Mouse (Mus musculus) lung, postnatal 0 days (tissue): Measurements from ENCODE around the gene Efnb1. TPM values are rescaled to one million over a fixed set of nuclear protein-coding genes. Genes with fewer than 3 reads are reported as not detected.

ENCODE experiments used
- ATAC-seq: fragments of 200-750 bp; cut with Nextera tagmentation; 2 replicates; pipeline ENCODE4 v1.8.0; 2017; ENCODE audit warnings: moderate library complexity
- DNase-seq: peaks from one replicate; pipeline ENCODE4 v3.0.0-alpha.2; 2016; ENCODE audit warnings: low spot score
- H3K27ac ChIP-seq: fragments of 300-500 bp; sonication (generic); 2 replicates; pipeline ENCODE4 v1.5.1; 2014; ENCODE audit warnings: antibody characterized with exemption, mild to moderate bottlenecking, low read length, mixed read lengths
- H3K27me3 ChIP-seq: fragments of 300-500 bp; sonication (generic); replicated peaks from 2 replicates; pipeline ENCODE4 v1.6.1; 2014; ENCODE audit warnings: low read length, mixed read lengths; ENCODE audit not compliant: insufficient read depth
- H3K36me3 ChIP-seq: fragments of 300-500 bp; sonication (generic); 2 replicates; pipeline ENCODE4 v1.6.1; 2014; ENCODE audit warnings: low read length, mixed read lengths; ENCODE audit not compliant: insufficient read depth
- H3K4me1 ChIP-seq: fragments of 300-500 bp; sonication (generic); 2 replicates; pipeline ENCODE4 v1.6.1; 2014; ENCODE audit warnings: antibody characterized with exemption, low read depth, low read length, mixed read lengths; ENCODE audit not compliant: insufficient read depth
- H3K4me2 ChIP-seq: fragments of 300-500 bp; sonication (generic); replicated peaks from 2 replicates; pipeline ENCODE4 v1.6.1; 2014; ENCODE audit warnings: low read depth, mild to moderate bottlenecking, low read length, moderate library complexity, mixed read lengths
- H3K4me3 ChIP-seq: fragments of 300-500 bp; sonication (generic); 2 replicates; pipeline ENCODE4 v1.5.1; 2014; ENCODE audit warnings: low read depth, low read length
- H3K9ac ChIP-seq: fragments of 300-500 bp; sonication (generic); replicated peaks from 2 replicates; pipeline ENCODE4 v1.6.1; 2014; ENCODE audit warnings: low read depth, mild to moderate bottlenecking
- H3K9me3 ChIP-seq: fragments of 300-500 bp; sonication (generic); 2 replicates; pipeline ENCODE4 v1.6.1; 2016; ENCODE audit warnings: low read length, mixed read lengths
- CTCF ChIP-seq: IDR thresholded peaks from 2 replicates; pipeline ENCODE4 v1.5.1; 2016; ENCODE audit warnings: antibody characterized with exemption, mild to moderate bottlenecking
- EP300 ChIP-seq: IDR thresholded peaks from 2 replicates; pipeline ENCODE4 v1.6.1; 2016; ENCODE audit warnings: antibody characterized with exemption, mild to moderate bottlenecking, control low read depth
- WGBS: fragments of 180-500 bp; shearing (Covaris S2); extraction: QIAGEN DNeasy Blood & Tissue Kit; methylation state at CpG from one replicate; pipeline ENCODE4 v1.1.7; 2014; 5-methylcytosine and 5-hydroxymethylcytosine counted together
- polyA plus RNA-seq: library from polyadenylated mRNA; unstranded; fragments of >200 nt; fragmentation: Nextera tagmentation; extraction: Ambion mirVana; gene quantifications from 2 replicates; pipeline ENCODE4 v1.2.1, GENCODE M21; 2015

Efnb1 gene
- polyA plus RNA-seq, 1 experiment from 2014 or later = 45.6 TPM

DNA sequence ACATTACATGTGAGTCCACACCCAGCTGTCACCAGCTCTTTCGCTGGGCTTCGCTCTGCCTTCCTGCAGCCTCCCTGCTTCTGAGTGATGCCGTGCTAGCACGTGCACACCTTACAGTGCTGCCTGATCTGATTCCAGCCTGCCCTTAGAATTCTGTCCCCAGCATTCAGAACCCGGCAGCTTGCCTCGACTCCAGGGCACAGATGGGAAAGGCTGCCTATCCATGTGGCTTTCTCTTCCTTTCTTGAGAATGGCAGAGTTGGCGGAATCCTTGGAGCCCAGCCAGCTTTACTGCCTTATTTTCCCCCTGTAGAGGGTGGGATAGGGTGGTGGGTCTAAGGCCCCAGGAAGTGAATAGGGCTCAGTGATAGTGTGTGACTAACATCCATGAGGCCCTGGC is 9.6 kb downstream of the Efnb1 start:
- 88% methylated on average over 7 of the region's 7 CpGs for WGBS
- DNase-seq (no peak), ATAC-seq (no peak)
- no peak overlapping the region for H3K27ac ChIP-seq
- no peaks in the 10 kb centered on the region for H3K36me3 ChIP-seq
- no peaks in the 10 kb centered on the region for H3K9me3 ChIP-seq
- H3K4me1 ChIP-seq = no peaks in the 10 kb centered on the region; the same call in 1 of the 2 replicates
- no peak overlapping the region for H3K9ac ChIP-seq
- no peaks in the 10 kb centered on the region for H3K27me3 ChIP-seq
- no peak overlapping the region for H3K4me2 ChIP-seq
- TF ChIP-seq EP300 (no peak), CTCF (no peak)
- H3K4me3 ChIP-seq = no peak overlapping the region

DNA sequence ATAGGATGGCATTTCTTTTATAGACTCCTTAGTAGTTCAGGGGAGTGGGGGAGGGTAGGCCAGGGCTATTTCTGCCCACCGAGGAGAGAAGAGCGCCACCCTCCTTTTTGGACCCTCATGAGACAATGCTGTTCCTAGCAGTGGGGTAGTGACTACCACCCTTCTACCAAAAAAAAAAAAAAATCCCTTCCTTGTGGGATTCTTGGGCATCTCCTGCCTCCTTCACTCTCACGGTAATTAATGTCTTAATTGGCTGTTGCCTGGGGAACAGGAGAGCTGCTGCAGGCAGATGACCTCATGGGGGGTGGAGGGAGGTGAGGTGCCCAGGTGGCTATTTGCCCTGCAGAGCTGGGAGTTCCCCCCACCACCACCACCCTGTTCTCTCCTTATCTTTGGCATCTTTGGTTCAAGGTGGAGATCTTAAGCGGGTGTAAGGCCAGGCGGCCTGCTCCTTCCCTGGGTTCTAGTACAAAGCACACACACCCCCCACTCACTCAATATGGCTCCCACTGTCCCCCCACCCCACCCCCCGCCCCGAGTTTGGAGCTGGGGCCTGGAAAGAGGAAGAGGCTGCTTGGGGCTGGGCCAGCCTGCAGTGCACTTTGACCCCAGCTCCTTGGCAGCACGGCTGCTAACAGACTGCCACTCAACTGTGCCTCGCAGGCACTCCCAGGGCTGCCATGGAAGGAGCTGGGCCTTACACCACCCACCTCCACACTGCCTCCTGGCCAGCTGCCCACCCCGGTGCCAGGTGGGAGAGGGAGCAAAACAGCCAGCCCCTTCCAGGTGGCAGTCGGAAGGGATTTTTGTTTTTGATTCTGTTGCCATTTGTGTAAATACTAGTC is 12.4 kb downstream of the Efnb1 start:
- H3K4me2 ChIP-seq = no peak overlapping the region
- no peaks in the 10 kb centered on the region for H3K27me3 ChIP-seq
- TF ChIP-seq EP300 = no peak
- TF ChIP-seq CTCF = no peak
- WGBS = 51% methylated on average over 9 of the region's 11 CpGs
- H3K4me3 ChIP-seq = no peak overlapping the region
- no peak for DNase-seq
- no peaks in the 10 kb centered on the region for H3K36me3 ChIP-seq
- H3K9ac ChIP-seq = no peak overlapping the region
- H3K27ac ChIP-seq = no peak overlapping the region
- no peaks in the 10 kb centered on the region for H3K9me3 ChIP-seq
- H3K4me1 ChIP-seq = no peaks in the 10 kb centered on the region
- ATAC-seq = no peak

DNA sequence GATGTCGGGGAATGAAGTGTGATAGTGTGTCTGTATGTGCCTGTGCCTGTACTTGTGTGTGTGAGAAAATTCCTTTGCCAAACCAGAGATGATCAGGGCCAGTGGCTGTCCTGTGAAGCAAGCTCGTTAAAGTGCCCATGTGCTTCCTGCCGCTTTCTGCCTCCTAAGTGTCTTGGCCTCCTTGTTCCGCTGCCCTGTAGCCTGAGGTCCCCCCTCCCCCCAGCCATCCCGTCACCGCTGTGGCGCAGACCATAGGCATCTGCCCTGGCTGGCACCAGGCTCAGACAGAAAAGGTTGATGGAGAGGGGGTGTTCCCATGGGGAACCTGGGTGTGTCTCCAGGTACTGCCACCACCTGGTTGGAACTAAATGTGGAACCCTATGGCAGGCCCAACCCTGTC is 13.1 kb downstream of the Efnb1 start:
- H3K4me3 ChIP-seq = no peak overlapping the region
- WGBS = 59% methylated on average over 7 of the region's 7 CpGs
- H3K9me3 ChIP-seq = no peaks in the 10 kb centered on the region
- peak; percentile 15 for DNase-seq
- H3K36me3 ChIP-seq = no peaks in the 10 kb centered on the region
- peak overlapping the region; percentile 32; the same call in 1 of the 2 replicates for H3K27ac ChIP-seq
- TF ChIP-seq CTCF (no peak; the same call in 1 of the 2 replicates), EP300 (no peak)
- H3K4me1 ChIP-seq = no peaks in the 10 kb centered on the region
- no peak overlapping the region for H3K4me2 ChIP-seq
- H3K9ac ChIP-seq = no peak overlapping the region
- ATAC-seq = peak; percentile 39
- H3K27me3 ChIP-seq = no peaks in the 10 kb centered on the region

DNA sequence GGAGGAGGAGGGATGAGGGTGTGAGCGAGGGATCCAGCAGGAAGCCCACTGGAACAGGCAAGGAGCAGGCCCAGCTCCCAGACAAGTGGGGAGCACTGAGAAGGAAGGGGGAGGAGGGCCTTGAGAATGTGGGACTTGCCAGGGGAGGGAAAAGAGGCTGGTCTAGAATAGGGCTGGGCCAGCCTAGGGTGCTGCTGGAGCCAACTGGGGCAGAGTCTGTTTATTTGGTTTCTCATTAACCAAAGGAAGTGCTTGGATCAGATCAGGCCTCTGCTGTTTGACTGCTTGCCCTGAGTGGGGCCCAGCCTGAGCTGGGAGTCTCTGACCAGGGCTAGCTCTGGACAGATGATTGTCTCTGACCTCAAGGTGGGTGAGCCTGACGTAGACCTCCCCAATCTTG is 14.0 kb downstream of the Efnb1 start:
- no peaks in the 10 kb centered on the region for H3K9me3 ChIP-seq
- H3K4me3 ChIP-seq = no peak overlapping the region
- peak; percentile 83 for ATAC-seq
- H3K4me2 ChIP-seq = no peak overlapping the region
- DNase-seq = peak; percentile 79
- H3K9ac ChIP-seq = no peak overlapping the region
- H3K4me1 ChIP-seq = no peaks in the 10 kb centered on the region
- H3K36me3 ChIP-seq = no peaks in the 10 kb centered on the region
- WGBS = 28% methylated on average over 2 of the region's 2 CpGs
- peak overlapping the region; percentile 43 for H3K27ac ChIP-seq
- no peaks in the 10 kb centered on the region for H3K27me3 ChIP-seq
- TF ChIP-seq EP300 (no peak), CTCF (no peak)

DNA sequence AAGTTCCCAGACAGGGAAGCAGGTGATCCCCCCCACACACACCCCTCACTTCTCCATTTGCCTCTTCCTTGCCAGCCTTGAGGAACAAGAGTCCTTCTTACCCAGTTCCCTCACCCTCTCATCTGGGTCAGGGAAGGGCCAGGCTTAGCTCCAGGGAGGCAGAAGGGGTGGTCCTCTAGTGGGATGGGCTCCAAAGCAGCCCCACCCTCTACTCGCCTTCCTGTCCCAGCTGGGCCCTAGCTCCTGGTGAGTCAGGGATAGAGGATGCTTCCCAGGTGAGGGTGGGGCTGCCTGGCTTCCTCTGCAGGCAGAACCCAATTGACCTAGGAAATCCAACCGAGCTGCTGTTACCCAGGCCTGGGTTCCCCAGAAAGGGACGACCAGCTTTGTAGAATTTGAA is 14.8 kb downstream of the Efnb1 start:
- 0 out of 2 replicates have a peak overlapping the region, but pooled peaks have one; percentile 43 for H3K27ac ChIP-seq
- TF ChIP-seq CTCF (no peak), EP300 (no peak)
- no peaks in the 10 kb centered on the region for H3K27me3 ChIP-seq
- no peak for ATAC-seq
- DNase-seq = no peak
- no peak overlapping the region for H3K9ac ChIP-seq
- no peaks in the 10 kb centered on the region for H3K4me1 ChIP-seq
- 63% methylated on average over 3 of the region's 3 CpGs for WGBS
- no peaks in the 10 kb centered on the region for H3K36me3 ChIP-seq
- H3K4me3 ChIP-seq = no peak overlapping the region
- H3K4me2 ChIP-seq = no peak overlapping the region
- no peaks in the 10 kb centered on the region for H3K9me3 ChIP-seq

DNA sequence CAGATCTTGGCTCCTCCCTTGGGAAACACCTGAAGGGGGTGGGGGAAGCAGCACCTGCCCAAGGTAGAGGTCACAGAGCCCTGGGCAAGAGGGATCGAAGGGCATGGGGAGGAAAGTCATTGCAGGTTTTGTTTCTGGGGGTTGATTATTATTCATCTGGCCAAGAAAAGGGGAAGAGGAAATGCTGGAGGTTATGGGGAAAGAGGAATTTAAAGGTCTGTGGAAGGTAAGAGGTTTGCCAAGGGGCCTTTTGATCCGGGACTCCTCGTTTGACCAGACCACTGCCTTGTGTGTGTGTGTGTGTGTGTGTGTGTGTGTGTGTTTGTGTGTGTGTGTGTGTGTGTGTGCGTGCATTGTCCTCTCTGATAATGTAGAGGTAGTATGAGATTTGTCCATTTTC is 15.5 kb downstream of the Efnb1 start:
- Histone ChIP-seq H3K4me2 (no peak overlapping the region), H3K4me1 (no peaks in the 10 kb centered on the region), H3K36me3 (no peaks in the 10 kb centered on the region), H3K27ac (no peak overlapping the region), H3K4me3 (no peak overlapping the region), H3K27me3 (no peaks in the 10 kb centered on the region), H3K9ac (no peak overlapping the region), H3K9me3 (no peaks in the 10 kb centered on the region)
- no peak for ATAC-seq
- no peak for TF ChIP-seq CTCF
- TF ChIP-seq EP300 = no peak
- WGBS = 66% methylated on average over 4 of the region's 4 CpGs
- no peak for DNase-seq
